Mouse (Mus musculus): ENCODE measurements around the gene Sox3. TPM values are rescaled to one million over a fixed set of nuclear protein-coding genes. Genes with fewer than 3 reads are reported as not detected.

The Sox3 gene
- polyA plus RNA-seq (2012; rRNA removed), result 1.1 and 1.3 TPM in 2 replicates

DNA sequence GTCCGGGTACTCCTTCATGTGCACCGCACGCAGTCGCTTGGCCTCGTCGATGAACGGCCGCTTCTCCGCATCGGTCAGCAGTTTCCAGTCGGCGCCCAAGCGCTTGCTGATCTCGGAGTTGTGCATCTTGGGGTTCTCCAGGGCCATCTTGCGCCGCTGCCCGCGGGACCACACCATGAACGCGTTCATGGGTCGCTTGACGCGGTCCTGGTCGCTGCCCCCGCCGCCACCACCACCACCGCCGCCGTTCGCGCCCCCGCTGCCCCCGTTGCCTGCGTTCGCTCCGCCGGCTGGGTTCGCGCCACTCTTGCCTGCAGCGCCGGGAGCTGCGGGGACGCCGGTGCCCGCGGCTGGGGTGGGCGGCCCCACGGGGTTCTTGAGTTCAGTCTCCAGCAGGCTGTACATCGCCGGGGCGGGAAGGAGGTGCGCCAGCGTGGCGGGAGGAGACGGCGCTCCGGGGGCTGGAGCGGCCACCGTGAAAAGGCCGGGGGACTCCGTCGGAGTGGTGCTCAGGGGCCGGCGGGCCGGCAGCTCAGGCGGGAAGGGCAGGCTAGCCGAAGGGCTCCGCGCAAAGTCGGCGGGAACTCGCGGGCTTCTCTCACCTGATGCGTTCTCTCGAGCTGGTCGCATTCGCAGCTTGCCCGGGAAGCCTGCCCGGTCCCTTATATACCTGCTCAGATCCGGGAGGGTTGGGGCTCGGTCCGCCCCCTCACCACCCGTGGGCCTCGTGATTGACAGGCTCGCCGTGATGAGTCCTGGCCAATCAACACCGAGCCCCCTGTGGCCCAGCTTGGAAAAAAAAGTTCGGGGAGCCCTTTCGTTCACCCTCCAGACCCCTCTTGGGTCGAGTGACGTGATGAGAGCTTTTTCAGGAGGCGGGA is at the start of gene Sox3:
TSS of gene Sox3 (minus strand) at position 630 of the 881 bp plus-strand sequence.
- peak within 1 kb of the TSS; percentile 49 for H3K4me3 ChIP-seq (replicated peaks; ENCODE audit: insufficient read depth, low read depth, low read length)
- TF ChIP-seq POLR2A (IDR thresholded peaks at IDR 0.05; ENCODE audit: borderline replicate concordance, insufficient read depth, low read length), result no peak
- TF ChIP-seq CTCF (IDR thresholded peaks at IDR 0.05; ENCODE audit: borderline replicate concordance, insufficient read depth, low read depth, low read length), result no peak
- no peak within 1 kb of the TSS for H3K27ac ChIP-seq (ENCODE audit: insufficient read depth, low read length)
- peaks cover 8% of the 10 kb centered on the region; the same call in 1 of the 2 replicates for H3K27me3 ChIP-seq (ENCODE audit: control insufficient read depth, insufficient read depth, low read length)
- 10% methylated on average over 85 of the region's 92 CpGs for WGBS
- H3K4me1 ChIP-seq (ENCODE audit: control insufficient read depth, insufficient read depth, low read length), result no peaks in the 10 kb centered on the region
- DNase-seq, result no peak

DNA sequence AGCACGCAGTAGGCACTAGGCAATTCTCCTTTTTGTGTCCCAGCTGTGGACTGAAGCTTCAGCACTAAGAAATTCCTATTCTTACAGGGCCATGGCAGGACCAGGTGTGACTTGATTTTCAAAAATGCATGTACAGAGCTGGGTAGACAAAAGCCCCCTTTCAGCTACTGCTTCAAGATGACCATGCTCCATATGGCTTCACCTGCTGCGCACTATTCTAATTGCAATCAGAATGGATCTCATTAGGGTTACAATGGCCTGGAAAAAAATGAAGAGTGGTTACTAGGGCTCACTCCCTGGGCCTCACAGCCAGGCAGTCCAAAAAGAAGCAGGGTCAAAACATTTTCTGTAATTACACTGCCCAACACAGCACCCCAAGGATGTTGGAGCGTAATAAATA is 47.0 kb upstream of the Sox3 start:
- Histone ChIP-seq H3K4me1 (ENCODE audit: control insufficient read depth, insufficient read depth, low read length) (no peaks in the 10 kb centered on the region), H3K27me3 (ENCODE audit: control insufficient read depth, insufficient read depth, low read length) (no peaks in the 10 kb centered on the region), H3K4me3 (replicated peaks; ENCODE audit: insufficient read depth, low read depth, low read length) (no peak overlapping the region), H3K27ac (ENCODE audit: insufficient read depth, low read length) (no peak overlapping the region)
- WGBS, result 87% methylated on average over 3 of the region's 3 CpGs
- TF ChIP-seq POLR2A (IDR thresholded peaks at IDR 0.05; ENCODE audit: borderline replicate concordance, insufficient read depth, low read length), result no peak
- no peak for TF ChIP-seq CTCF (IDR thresholded peaks at IDR 0.05; ENCODE audit: borderline replicate concordance, insufficient read depth, low read depth, low read length)
- DNase-seq, result no peak

DNA sequence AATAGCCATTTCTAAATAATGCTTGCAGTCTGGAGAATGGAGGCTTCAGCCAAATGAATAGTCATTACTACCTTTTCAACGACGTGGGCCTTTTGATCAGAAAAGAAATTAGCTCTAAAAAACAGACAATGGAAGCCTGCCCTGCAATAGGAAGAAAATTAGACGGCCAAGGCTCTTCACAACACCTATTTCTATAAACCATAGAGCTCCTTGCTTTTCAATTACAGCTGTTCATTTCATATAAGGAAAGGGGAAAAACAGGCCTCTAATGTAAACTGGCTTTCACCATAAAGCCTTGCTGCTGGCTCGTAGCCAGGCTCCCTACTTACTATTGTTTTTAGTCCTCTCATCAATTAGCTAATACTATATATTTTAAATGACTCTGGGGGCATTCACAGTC is 6.3 kb upstream of the Sox3 start:
- 74% methylated on average over 4 of the region's 4 CpGs for WGBS
- Histone ChIP-seq H3K4me3 (replicated peaks; ENCODE audit: insufficient read depth, low read depth, low read length) (no peak overlapping the region), H3K4me1 (ENCODE audit: control insufficient read depth, insufficient read depth, low read length) (no peaks in the 10 kb centered on the region), H3K27me3 (ENCODE audit: control insufficient read depth, insufficient read depth, low read length) (no peaks in the 10 kb centered on the region; the same call in 1 of the 2 replicates), H3K27ac (ENCODE audit: insufficient read depth, low read length) (no peak overlapping the region)
- no peak for DNase-seq
- TF ChIP-seq CTCF (IDR thresholded peaks at IDR 0.05; ENCODE audit: borderline replicate concordance, insufficient read depth, low read depth, low read length) (no peak), POLR2A (IDR thresholded peaks at IDR 0.05; ENCODE audit: borderline replicate concordance, insufficient read depth, low read length) (no peak)

DNA sequence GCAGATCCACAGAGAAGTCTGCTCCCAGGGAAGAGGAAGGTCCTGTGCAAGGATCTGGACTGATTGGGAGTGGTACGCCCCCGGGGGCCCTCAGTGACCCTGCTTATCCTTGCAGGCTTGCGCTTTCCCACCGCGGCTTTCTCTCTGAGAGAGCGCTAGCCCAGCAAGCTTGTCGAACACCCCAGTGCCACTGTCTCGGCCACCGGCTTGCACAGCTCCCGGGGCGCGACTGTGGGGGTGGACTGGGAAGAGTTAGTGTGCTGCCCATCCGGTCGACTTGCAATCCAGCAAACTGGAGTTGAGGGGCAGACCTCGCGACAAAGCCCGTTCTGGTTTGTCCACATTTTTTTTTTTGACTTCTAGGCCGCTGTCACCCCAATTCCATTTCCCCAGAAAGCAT is 5.4 kb upstream of the Sox3 start:
- DNase-seq, result no peak
- Histone ChIP-seq H3K4me1 (ENCODE audit: control insufficient read depth, insufficient read depth, low read length) (no peaks in the 10 kb centered on the region), H3K4me3 (replicated peaks; ENCODE audit: insufficient read depth, low read depth, low read length) (no peak overlapping the region), H3K27ac (ENCODE audit: insufficient read depth, low read length) (no peak overlapping the region), H3K27me3 (ENCODE audit: control insufficient read depth, insufficient read depth, low read length) (peaks cover 1% of the 10 kb centered on the region; the same call in 1 of the 2 replicates)
- 19% methylated on average over 18 of the region's 18 CpGs for WGBS
- no peak for TF ChIP-seq CTCF (IDR thresholded peaks at IDR 0.05; ENCODE audit: borderline replicate concordance, insufficient read depth, low read depth, low read length)
- no peak for TF ChIP-seq POLR2A (IDR thresholded peaks at IDR 0.05; ENCODE audit: borderline replicate concordance, insufficient read depth, low read length)

DNA sequence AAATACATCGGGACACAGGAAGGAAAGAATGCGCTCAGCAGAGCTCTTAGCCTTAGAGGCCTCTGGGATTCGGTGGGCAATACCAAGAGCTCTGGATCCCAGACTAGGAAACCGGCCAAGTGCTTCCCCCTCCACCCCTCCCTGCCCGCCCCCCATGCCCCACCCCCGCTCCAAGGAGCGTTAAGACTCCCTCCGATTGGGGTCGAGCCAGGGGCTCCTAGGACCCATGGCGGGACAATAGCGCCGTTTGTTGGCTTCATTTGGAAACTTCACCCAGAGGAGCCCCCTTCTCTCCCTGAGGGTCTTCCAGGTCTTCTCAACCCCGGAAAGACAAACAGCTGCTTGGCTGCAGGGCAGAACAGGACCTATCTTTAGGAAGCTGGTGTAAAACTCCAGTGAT is 3.1 kb upstream of the Sox3 start:
- WGBS, result 6% methylated on average over 13 of the region's 13 CpGs

DNA sequence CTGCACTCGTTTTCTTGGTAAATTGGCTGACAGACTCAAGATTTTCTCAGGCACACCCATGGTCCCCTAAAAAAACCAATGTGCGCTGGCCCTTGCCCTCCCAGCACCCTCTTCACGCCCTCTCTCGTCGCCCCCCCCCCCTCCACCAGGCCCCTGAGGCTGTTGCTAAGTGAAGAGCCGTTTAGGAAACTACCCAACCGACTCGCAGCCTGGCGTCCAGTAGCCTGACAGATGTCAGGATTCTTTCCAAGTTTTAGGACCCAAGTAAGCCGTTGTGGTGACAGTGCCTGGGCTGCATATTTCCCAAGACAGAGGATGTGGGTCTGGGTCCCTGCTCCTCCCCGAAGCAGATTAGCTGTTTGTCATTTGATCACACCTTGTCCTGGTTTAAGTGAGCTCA is 2.2 kb upstream of the Sox3 start:
- Histone ChIP-seq H3K27ac (ENCODE audit: insufficient read depth, low read length) (no peak overlapping the region), H3K4me3 (replicated peaks; ENCODE audit: insufficient read depth, low read depth, low read length) (no peak overlapping the region), H3K27me3 (ENCODE audit: control insufficient read depth, insufficient read depth, low read length) (peaks cover 8% of the 10 kb centered on the region; the same call in 1 of the 2 replicates), H3K4me1 (ENCODE audit: control insufficient read depth, insufficient read depth, low read length) (no peaks in the 10 kb centered on the region)
- 19% methylated on average over 9 of the region's 11 CpGs for WGBS
- no peak for DNase-seq
- TF ChIP-seq POLR2A (IDR thresholded peaks at IDR 0.05; ENCODE audit: borderline replicate concordance, insufficient read depth, low read length) (no peak), CTCF (IDR thresholded peaks at IDR 0.05; ENCODE audit: borderline replicate concordance, insufficient read depth, low read depth, low read length) (no peak)

More for the DNA sequence above, 3.1 kb upstream of the Sox3 start:
- Histone ChIP-seq H3K4me1 (ENCODE audit: control insufficient read depth, insufficient read depth, low read length) (no peaks in the 10 kb centered on the region), H3K27me3 (ENCODE audit: control insufficient read depth, insufficient read depth, low read length) (peaks cover 6% of the 10 kb centered on the region; the same call in 1 of the 2 replicates), H3K27ac (ENCODE audit: insufficient read depth, low read length) (no peak overlapping the region), H3K4me3 (replicated peaks; ENCODE audit: insufficient read depth, low read depth, low read length) (no peak overlapping the region)
- TF ChIP-seq CTCF (IDR thresholded peaks at IDR 0.05; ENCODE audit: borderline replicate concordance, insufficient read depth, low read depth, low read length), result no peak
- TF ChIP-seq POLR2A (IDR thresholded peaks at IDR 0.05; ENCODE audit: borderline replicate concordance, insufficient read depth, low read length), result no peak
- no peak for DNase-seq

DNA sequence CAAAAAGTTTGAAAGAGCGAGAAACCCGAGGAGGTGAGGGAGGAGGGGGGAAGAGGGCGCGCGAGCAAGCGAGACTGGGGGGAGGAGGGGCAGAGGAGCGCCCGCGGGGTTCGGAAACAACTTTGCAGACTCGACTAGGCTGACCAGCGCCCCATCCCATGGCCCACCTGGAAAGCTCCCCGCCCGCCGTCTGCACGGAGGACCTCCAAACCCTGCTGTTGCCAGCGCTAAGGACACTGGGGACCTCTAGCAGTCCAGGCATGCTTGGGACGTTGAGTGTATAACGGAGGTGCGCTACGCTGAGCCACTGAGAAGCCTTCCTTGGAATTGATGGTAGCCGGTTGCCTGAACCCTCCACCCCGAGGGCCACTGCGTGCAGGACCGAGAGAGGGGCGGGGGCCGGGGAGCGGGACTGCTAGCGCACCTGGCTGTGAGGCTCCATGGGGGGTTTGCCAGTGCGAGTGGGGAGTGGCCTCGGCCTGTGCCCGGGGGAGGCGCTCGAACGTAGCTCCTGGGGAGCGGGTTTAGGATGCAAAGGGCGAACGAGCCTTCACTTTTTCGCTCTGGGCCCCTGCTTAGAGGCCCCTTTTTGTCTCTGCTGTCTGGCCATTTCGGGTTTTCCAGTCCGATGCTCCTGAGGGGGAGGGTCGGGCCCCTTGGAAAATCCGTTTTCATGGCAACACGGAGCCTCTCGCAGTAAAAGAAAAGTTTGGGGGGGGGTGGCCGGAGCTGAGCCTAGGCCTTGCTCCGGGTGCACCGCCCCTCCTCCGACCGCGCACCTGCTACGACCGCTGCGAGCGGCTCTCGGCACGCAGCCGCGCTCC is 702 bp upstream of the Sox3 start:
- 9% methylated on average over 47 of the region's 59 CpGs for WGBS
- no peaks in the 10 kb centered on the region for H3K4me1 ChIP-seq (ENCODE audit: control insufficient read depth, insufficient read depth, low read length)
- TF ChIP-seq CTCF (IDR thresholded peaks at IDR 0.05; ENCODE audit: borderline replicate concordance, insufficient read depth, low read depth, low read length) (no peak), POLR2A (IDR thresholded peaks at IDR 0.05; ENCODE audit: borderline replicate concordance, insufficient read depth, low read length) (no peak)
- peak in 1 of 2 experiments; percentile 29 for DNase-seq
- peaks cover 8% of the 10 kb centered on the region; the same call in 1 of the 2 replicates for H3K27me3 ChIP-seq (ENCODE audit: control insufficient read depth, insufficient read depth, low read length)
- no peak overlapping the region for H3K27ac ChIP-seq (ENCODE audit: insufficient read depth, low read length)
- no peak overlapping the region for H3K4me3 ChIP-seq (replicated peaks; ENCODE audit: insufficient read depth, low read depth, low read length)

All from cerebellum, adult 2 months (tissue).